Mouse (Mus musculus): ENCODE measurements around the gene Trpm5. TPM values are rescaled to one million over a fixed set of nuclear protein-coding genes. Genes with fewer than 3 reads are reported as not detected.

Gene Trpm5
- total and polyA plus RNA-seq, 2 experiments from 2014 or later = 1.3 to 1.6 TPM

DNA sequence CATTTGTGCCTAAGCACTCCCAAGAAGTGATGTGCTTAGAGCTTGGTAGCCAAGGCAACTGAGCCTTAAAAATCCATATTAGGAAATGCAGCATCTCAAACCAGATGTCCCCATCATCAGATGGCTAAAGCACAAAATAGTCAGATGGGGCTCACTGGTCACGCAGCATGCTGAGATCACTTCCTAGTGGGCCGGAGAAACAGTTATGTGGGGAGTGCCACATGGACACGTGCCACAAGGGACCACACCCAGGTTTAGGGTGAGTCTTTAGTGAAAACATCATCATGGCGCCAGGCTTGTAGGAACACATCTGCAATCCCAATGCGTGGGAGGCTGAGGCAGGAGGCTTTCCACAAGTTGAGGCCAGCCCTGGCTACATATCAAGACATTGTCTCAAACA is 22.1 kb upstream of the Trpm5 start:
- no peak overlapping the region for H3K9ac ChIP-seq (replicated peaks; ENCODE audit: low read length, poor library complexity, severe bottlenecking)
- H3K4me1 ChIP-seq (ENCODE audit: insufficient read depth, low read length) = no peaks in the 10 kb centered on the region
- WGBS = 85% methylated on average over 5 of the region's 5 CpGs
- no peak overlapping the region for H3K27ac ChIP-seq (ENCODE audit: low read depth, low read length)
- no peak for ATAC-seq (ENCODE audit: low FRiP score)
- no peaks in the 10 kb centered on the region for H3K36me3 ChIP-seq (ENCODE audit: insufficient read depth, low read length)
- no peak for TF ChIP-seq CTCF (IDR thresholded peaks at IDR 0.05)
- H3K4me3 ChIP-seq (ENCODE audit: low read depth, low read length) = no peak overlapping the region
- no peak for DNase-seq (ENCODE audit: low spot score)
- H3K9me3 ChIP-seq (ENCODE audit: low read length) = no peaks in the 10 kb centered on the region
- H3K4me2 ChIP-seq (ENCODE audit: low read depth, low read length, poor library complexity, severe bottlenecking) = no peak overlapping the region
- H3K27me3 ChIP-seq (ENCODE audit: insufficient read depth, low read length) = no peaks in the 10 kb centered on the region

DNA sequence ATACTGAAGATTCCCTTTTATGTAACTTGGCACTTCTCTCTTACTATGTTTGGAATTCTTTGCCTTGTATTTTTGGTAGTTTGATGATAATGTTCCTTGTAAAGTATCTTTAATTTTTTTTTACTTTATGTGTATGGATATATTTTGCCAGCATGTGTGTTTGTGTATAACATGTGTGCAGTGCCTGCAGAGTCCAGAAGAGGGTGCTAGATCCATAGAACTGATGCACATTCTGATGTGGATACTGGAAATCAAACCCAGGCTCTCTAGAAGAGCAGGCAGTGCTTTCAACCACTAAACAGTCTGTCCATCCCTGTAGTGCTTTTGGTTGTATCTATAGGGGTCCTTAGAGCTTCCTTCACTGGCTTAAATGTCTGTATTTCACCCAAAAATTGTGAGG is 20.3 kb upstream of the Trpm5 start:
- Histone ChIP-seq H3K4me1 (ENCODE audit: insufficient read depth, low read length) (no peaks in the 10 kb centered on the region), H3K36me3 (ENCODE audit: insufficient read depth, low read length) (no peaks in the 10 kb centered on the region), H3K27ac (ENCODE audit: low read depth, low read length) (no peak overlapping the region), H3K4me2 (ENCODE audit: low read depth, low read length, poor library complexity, severe bottlenecking) (no peak overlapping the region), H3K27me3 (ENCODE audit: insufficient read depth, low read length) (no peaks in the 10 kb centered on the region), H3K9me3 (ENCODE audit: low read length) (no peaks in the 10 kb centered on the region), H3K9ac (replicated peaks; ENCODE audit: low read length, poor library complexity, severe bottlenecking) (no peak overlapping the region), H3K4me3 (ENCODE audit: low read depth, low read length) (no peak overlapping the region)
- TF ChIP-seq CTCF (IDR thresholded peaks at IDR 0.05) = no peak
- DNase-seq (ENCODE audit: low spot score) (no peak), ATAC-seq (ENCODE audit: low FRiP score) (no peak)

DNA sequence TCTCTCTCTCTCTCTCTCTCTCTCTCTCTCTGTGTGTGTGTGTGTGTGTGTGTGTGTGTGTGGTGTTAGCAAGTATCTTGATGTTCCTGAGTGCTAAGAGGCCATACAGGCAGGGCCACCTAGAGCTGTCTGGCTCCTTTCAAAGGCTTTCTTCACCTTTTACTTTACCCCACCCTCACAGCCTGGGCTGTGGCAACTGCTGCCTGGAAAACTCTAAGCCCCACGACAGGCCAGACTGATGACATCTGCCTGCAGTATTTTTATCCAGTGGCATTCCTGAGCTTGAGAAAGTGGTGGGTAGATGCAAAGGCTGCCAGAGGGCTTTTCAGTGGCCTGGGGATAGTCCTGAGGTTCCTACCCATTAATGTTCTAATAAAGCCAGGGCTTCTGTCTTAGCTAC is 18.0 kb upstream of the Trpm5 start:
- H3K27me3 ChIP-seq (ENCODE audit: insufficient read depth, low read length) = peaks cover 19% of the 10 kb centered on the region
- WGBS = 40% methylated on average over 1 of the region's 1 CpGs
- TF ChIP-seq CTCF (IDR thresholded peaks at IDR 0.05) = no peak
- no peaks in the 10 kb centered on the region for H3K36me3 ChIP-seq (ENCODE audit: insufficient read depth, low read length)
- no peaks in the 10 kb centered on the region for H3K9me3 ChIP-seq (ENCODE audit: low read length)
- H3K9ac ChIP-seq (replicated peaks; ENCODE audit: low read length, poor library complexity, severe bottlenecking) = no peak overlapping the region
- no peak overlapping the region for H3K4me3 ChIP-seq (ENCODE audit: low read depth, low read length)
- no peak overlapping the region for H3K27ac ChIP-seq (ENCODE audit: low read depth, low read length)
- peaks cover under 1% of the 10 kb centered on the region; the same call in 1 of the 2 replicates for H3K4me1 ChIP-seq (ENCODE audit: insufficient read depth, low read length)
- DNase-seq (ENCODE audit: low spot score) (no peak), ATAC-seq (ENCODE audit: low FRiP score) (no peak)
- no peak overlapping the region for H3K4me2 ChIP-seq (ENCODE audit: low read depth, low read length, poor library complexity, severe bottlenecking)

DNA sequence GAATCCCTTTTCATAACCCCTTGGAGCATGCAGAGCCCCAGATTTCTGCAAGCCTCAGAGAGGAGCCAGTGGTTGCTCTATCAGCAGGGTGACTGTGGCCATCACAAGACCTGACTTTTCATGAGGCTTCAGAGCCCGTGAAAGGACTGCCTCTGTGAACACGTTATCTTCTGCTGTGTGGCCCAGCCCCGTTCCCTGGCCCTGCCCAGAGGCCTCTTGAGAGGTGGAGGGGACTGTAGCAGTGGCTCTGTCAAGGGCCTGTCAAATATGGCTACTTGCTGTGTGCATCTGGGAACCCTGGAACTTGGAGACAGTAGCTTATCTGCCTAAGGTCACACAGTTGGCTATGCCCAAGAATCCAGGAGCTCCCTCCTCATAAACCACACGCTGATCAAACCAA is 17.3 kb upstream of the Trpm5 start:
- WGBS = 68% methylated on average over 4 of the region's 4 CpGs
- TF ChIP-seq CTCF (IDR thresholded peaks at IDR 0.05) = no peak
- Histone ChIP-seq H3K9me3 (ENCODE audit: low read length) (no peaks in the 10 kb centered on the region), H3K4me1 (ENCODE audit: insufficient read depth, low read length) (peaks cover 3% of the 10 kb centered on the region; the same call in 1 of the 2 replicates), H3K4me2 (ENCODE audit: low read depth, low read length, poor library complexity, severe bottlenecking) (no peak overlapping the region), H3K27me3 (ENCODE audit: insufficient read depth, low read length) (peaks cover 26% of the 10 kb centered on the region), H3K27ac (ENCODE audit: low read depth, low read length) (no peak overlapping the region), H3K4me3 (ENCODE audit: low read depth, low read length) (no peak overlapping the region), H3K9ac (replicated peaks; ENCODE audit: low read length, poor library complexity, severe bottlenecking) (no peak overlapping the region), H3K36me3 (ENCODE audit: insufficient read depth, low read length) (no peaks in the 10 kb centered on the region)
- no peak for DNase-seq (ENCODE audit: low spot score)
- ATAC-seq (ENCODE audit: low FRiP score) = no peak

DNA sequence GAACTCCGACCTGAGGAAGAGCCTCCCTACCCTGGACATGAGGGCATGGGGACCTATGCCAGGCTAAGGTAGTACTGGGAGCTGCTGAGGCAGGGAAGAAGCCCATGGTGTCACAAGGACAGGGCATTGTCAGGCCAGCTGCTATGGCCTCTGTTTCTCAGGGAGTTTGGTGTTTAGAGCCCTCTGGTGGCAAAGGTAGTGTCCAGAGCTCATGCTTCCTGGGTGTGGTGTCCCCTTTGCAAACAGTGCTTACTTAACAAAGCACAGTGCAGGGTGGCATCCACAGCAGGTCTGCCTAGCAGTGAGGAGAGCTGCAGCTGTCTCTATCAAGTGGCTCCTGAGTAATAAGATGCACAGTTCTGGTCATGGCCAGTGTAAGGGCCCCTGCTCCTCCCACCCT is 16.4 kb upstream of the Trpm5 start:
- peaks cover 3% of the 10 kb centered on the region; the same call in 1 of the 2 replicates for H3K4me1 ChIP-seq (ENCODE audit: insufficient read depth, low read length)
- H3K4me3 ChIP-seq (ENCODE audit: low read depth, low read length) = no peak overlapping the region
- no peaks in the 10 kb centered on the region for H3K36me3 ChIP-seq (ENCODE audit: insufficient read depth, low read length)
- no peak overlapping the region for H3K4me2 ChIP-seq (ENCODE audit: low read depth, low read length, poor library complexity, severe bottlenecking)
- no peak for DNase-seq (ENCODE audit: low spot score)
- no peak overlapping the region for H3K9ac ChIP-seq (replicated peaks; ENCODE audit: low read length, poor library complexity, severe bottlenecking)
- WGBS = 68% methylated on average over 1 of the region's 1 CpGs
- peak; percentile 14; the same call in 1 of the 2 replicates for TF ChIP-seq CTCF (IDR thresholded peaks at IDR 0.05)
- no peak overlapping the region for H3K27ac ChIP-seq (ENCODE audit: low read depth, low read length)
- H3K27me3 ChIP-seq (ENCODE audit: insufficient read depth, low read length) = peaks cover 35% of the 10 kb centered on the region
- no peak for ATAC-seq (ENCODE audit: low FRiP score)
- no peaks in the 10 kb centered on the region for H3K9me3 ChIP-seq (ENCODE audit: low read length)

DNA sequence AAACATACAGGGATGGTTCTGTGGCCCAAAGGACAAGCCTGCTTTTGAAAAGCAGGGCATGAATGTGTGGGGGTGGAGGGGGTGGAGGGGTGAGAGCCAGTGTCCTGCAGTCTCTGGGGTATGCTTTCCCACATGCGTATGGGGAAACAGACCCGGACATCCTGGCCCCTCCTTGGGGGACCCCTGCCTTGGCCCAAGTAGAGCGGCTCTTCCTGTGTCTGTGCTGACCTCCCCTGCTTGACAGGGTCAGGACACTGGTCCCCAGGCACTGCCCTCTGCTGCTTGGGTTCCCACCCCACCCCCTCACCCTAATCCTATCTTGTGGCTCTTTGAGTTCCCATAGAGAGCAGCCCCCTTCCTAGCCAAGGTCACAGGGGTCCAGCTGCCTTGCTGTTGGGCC is 15.3 kb upstream of the Trpm5 start:
- Histone ChIP-seq H3K27ac (ENCODE audit: low read depth, low read length) (no peak overlapping the region), H3K27me3 (ENCODE audit: insufficient read depth, low read length) (peaks cover 37% of the 10 kb centered on the region), H3K9ac (replicated peaks; ENCODE audit: low read length, poor library complexity, severe bottlenecking) (no peak overlapping the region), H3K4me2 (ENCODE audit: low read depth, low read length, poor library complexity, severe bottlenecking) (no peak overlapping the region), H3K4me3 (ENCODE audit: low read depth, low read length) (no peak overlapping the region), H3K36me3 (ENCODE audit: insufficient read depth, low read length) (no peaks in the 10 kb centered on the region), H3K4me1 (ENCODE audit: insufficient read depth, low read length) (peaks cover 3% of the 10 kb centered on the region; the same call in 1 of the 2 replicates), H3K9me3 (ENCODE audit: low read length) (no peaks in the 10 kb centered on the region)
- no peak for DNase-seq (ENCODE audit: low spot score)
- ATAC-seq (ENCODE audit: low FRiP score) = no peak
- TF ChIP-seq CTCF (IDR thresholded peaks at IDR 0.05) = no peak
- WGBS = 55% methylated on average over 3 of the region's 3 CpGs
